Mouse (Mus musculus) left cerebral cortex, adult 18-20 months (tissue): Measurements from ENCODE around the gene Fads2. TPM values are rescaled to one million over a fixed set of nuclear protein-coding genes. Genes with fewer than 3 reads are reported as not detected.

Experiments
- DNase-seq, 2 experiments: peaks; one replicate each; pipeline ENCODE4 v3.0.0; 2021 to 2022; ENCODE audit warnings: low spot score in 2 of 2, mixed read lengths in 1 of 2
- total RNA-seq, 2 experiments: library from RNA; stranded (reverse); gene quantifications; 2 replicates each; pipeline ENCODE4 v1.2.3; 2021

The Fads2 gene
- total RNA-seq, 2 experiments from 2014 or later = 112 to 119 TPM

GRCm38 (mm10) chr19:10062862-10063261 lies 38.7 kb downstream of the Fads2 start:
- no peak for DNase-seq

GRCm38 (mm10) chr19:10062292-10062691 lies 39.3 kb downstream of the Fads2 start:
- DNase-seq = no peak

- DNase-seq = no peak
These were observed 39.9 kb downstream of the Fads2 start for GRCm38 (mm10) chr19:10061624-10062023.

- no peak for DNase-seq
These were observed 40.6 kb downstream of the Fads2 start for GRCm38 (mm10) chr19:10060783-10061590.

- DNase-seq = peak; percentile 27 to 42
These were observed 41.5 kb downstream of the Fads2 start for GRCm38 (mm10) chr19:10059911-10060567.

- DNase-seq = no peak
These were observed 42.6 kb downstream of the Fads2 start for GRCm38 (mm10) chr19:10058876-10059427.

- no peak for DNase-seq
These were observed 43.2 kb downstream of the Fads2 start for GRCm38 (mm10) chr19:10058352-10058825.

- DNase-seq = no peak
These were observed 43.8 kb downstream of the Fads2 start for GRCm38 (mm10) chr19:10057486-10058351.

GRCm38 (mm10) chr19:10056686-10057085 lies 44.9 kb downstream of the Fads2 start:
- no peak for DNase-seq

GRCm38 (mm10) chr19:10055783-10056660 lies 45.5 kb downstream of the Fads2 start:
- DNase-seq = no peak

GRCm38 (mm10) chr19:10055261-10055660 lies 46.3 kb downstream of the Fads2 start:
- DNase-seq = no peak

- no peak for DNase-seq
These were observed 47.0 kb downstream of the Fads2 start for GRCm38 (mm10) chr19:10054361-10055075.

GRCm38 (mm10) chr19:10053692-10054260 lies 47.8 kb downstream of the Fads2 start:
- no peak for DNase-seq

- DNase-seq = no peak
These were observed 48.8 kb downstream of the Fads2 start for GRCm38 (mm10) chr19:10052698-10053097.

- no peak for DNase-seq
These were observed 51.1 kb downstream of the Fads2 start for GRCm38 (mm10) chr19:10050438-10050837.

GRCm38 (mm10) chr19:10049533-10049932 lies 52.0 kb downstream of the Fads2 start:
- no peak for DNase-seq

- DNase-seq = no peak
These were observed 54.6 kb downstream of the Fads2 start for GRCm38 (mm10) chr19:10046983-10047382.

GRCm38 (mm10) chr19:10046346-10046745 lies 55.2 kb downstream of the Fads2 start:
- no peak for DNase-seq

- no peak for DNase-seq
These were observed 55.8 kb downstream of the Fads2 start for GRCm38 (mm10) chr19:10045707-10046106.
